Mouse (Mus musculus): Measurements from ENCODE around the gene Atp13a3.

Atp13a3 gene

DNA sequence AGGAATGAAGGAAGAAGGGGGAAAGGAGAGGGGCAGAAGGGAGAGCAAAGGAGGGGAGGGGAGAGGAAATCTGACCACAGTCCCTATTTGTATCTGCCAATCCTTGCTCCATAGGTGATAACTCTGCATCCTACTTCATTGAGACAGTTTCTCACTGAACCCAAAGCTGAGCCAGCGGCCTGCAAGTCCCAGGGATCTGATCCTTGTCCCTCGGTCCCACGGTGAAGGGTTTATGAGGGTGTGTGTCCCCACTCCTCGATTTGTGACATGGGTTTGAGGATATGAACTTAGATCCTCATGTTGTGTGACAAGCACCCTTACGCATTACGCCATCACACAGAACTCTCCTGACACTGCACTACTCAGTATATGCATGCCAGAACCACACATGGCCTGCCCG lies 110.7 kb downstream of the Atp13a3 start:
- TF ChIP-seq POU5F1 (IDR thresholded peaks at IDR 0.05; ENCODE audit: borderline replicate concordance, low read length) = no peak
- TF ChIP-seq NANOG (IDR thresholded peaks at IDR 0.05; ENCODE audit: borderline replicate concordance, low read length) = no peak
- TF ChIP-seq CTCF (conservative IDR thresholded peaks at IDR 0.05; ENCODE audit: low read length) = no peak
- Histone ChIP-seq H3K9me3 (ENCODE audit: low read length) (no peaks in the 10 kb centered on the region), H3K4me3 (replicated peaks; ENCODE audit: low read length) (no peak overlapping the region), H3K36me3 (ENCODE audit: insufficient read depth, low read length) (no peaks in the 10 kb centered on the region), H3K4me1 (replicated peaks; ENCODE audit: low read depth, low read length) (peaks cover 6% of the 10 kb centered on the region; the same call in 1 of the 2 replicates), H3K27me3 (ENCODE audit: insufficient read depth, low read length) (peaks cover 11% of the 10 kb centered on the region)

GRCm38 (mm10) chr16:30290436-30290835 lies 115.3 kb downstream of the Atp13a3 start:
- TF ChIP-seq NANOG (IDR thresholded peaks at IDR 0.05; ENCODE audit: borderline replicate concordance, low read length) (no peak), CTCF (conservative IDR thresholded peaks at IDR 0.05; ENCODE audit: low read length) (no peak), POU5F1 (IDR thresholded peaks at IDR 0.05; ENCODE audit: borderline replicate concordance, low read length) (no peak)
- peaks cover 29% of the 10 kb centered on the region for H3K27me3 ChIP-seq (ENCODE audit: insufficient read depth, low read length)
- no peak overlapping the region for H3K4me3 ChIP-seq (replicated peaks; ENCODE audit: low read length)
- H3K9me3 ChIP-seq (ENCODE audit: low read length) = no peaks in the 10 kb centered on the region
- H3K4me1 ChIP-seq (replicated peaks; ENCODE audit: low read depth, low read length) = peaks cover 12% of the 10 kb centered on the region
- no peaks in the 10 kb centered on the region for H3K36me3 ChIP-seq (ENCODE audit: insufficient read depth, low read length)

GRCm38 (mm10) chr16:30285701-30286100 lies 120.1 kb downstream of the Atp13a3 start:
- Histone ChIP-seq H3K27me3 (ENCODE audit: insufficient read depth, low read length) (peaks cover 60% of the 10 kb centered on the region), H3K4me3 (replicated peaks; ENCODE audit: low read length) (no peak overlapping the region), H3K9me3 (ENCODE audit: low read length) (no peaks in the 10 kb centered on the region), H3K36me3 (ENCODE audit: insufficient read depth, low read length) (no peaks in the 10 kb centered on the region), H3K4me1 (replicated peaks; ENCODE audit: low read depth, low read length) (peaks cover 58% of the 10 kb centered on the region)
- no peak for TF ChIP-seq CTCF (conservative IDR thresholded peaks at IDR 0.05; ENCODE audit: low read length)

GRCm38 (mm10) chr16:30283743-30284337 lies 121.9 kb downstream of the Atp13a3 start:
- TF ChIP-seq POU5F1 (IDR thresholded peaks at IDR 0.05; ENCODE audit: borderline replicate concordance, low read length) = no peak
- TF ChIP-seq CTCF (conservative IDR thresholded peaks at IDR 0.05; ENCODE audit: low read length) = peak; percentile 90
- no peak for TF ChIP-seq NANOG (IDR thresholded peaks at IDR 0.05; ENCODE audit: borderline replicate concordance, low read length)
- peak overlapping the region; percentile 64 for H3K4me3 ChIP-seq (replicated peaks; ENCODE audit: low read length)
- H3K4me1 ChIP-seq (replicated peaks; ENCODE audit: low read depth, low read length) = peaks cover 76% of the 10 kb centered on the region
- no peaks in the 10 kb centered on the region for H3K9me3 ChIP-seq (ENCODE audit: low read length)
- H3K36me3 ChIP-seq (ENCODE audit: insufficient read depth, low read length) = no peaks in the 10 kb centered on the region
- peaks cover 51% of the 10 kb centered on the region for H3K27me3 ChIP-seq (ENCODE audit: insufficient read depth, low read length)

- Histone ChIP-seq H3K36me3 (ENCODE audit: insufficient read depth, low read length) (no peaks in the 10 kb centered on the region), H3K27me3 (ENCODE audit: insufficient read depth, low read length) (peaks cover 42% of the 10 kb centered on the region), H3K9me3 (ENCODE audit: low read length) (no peaks in the 10 kb centered on the region), H3K4me3 (replicated peaks; ENCODE audit: low read length) (peak within 1 kb of the TSS; percentile 64), H3K4me1 (replicated peaks; ENCODE audit: low read depth, low read length) (peaks cover 85% of the 10 kb centered on the region)
- TF ChIP-seq NANOG (IDR thresholded peaks at IDR 0.05; ENCODE audit: borderline replicate concordance, low read length) = no peak
- TF ChIP-seq POU5F1 (IDR thresholded peaks at IDR 0.05; ENCODE audit: borderline replicate concordance, low read length) = no peak
- no peak for TF ChIP-seq CTCF (conservative IDR thresholded peaks at IDR 0.05; ENCODE audit: low read length)
Measured at GRCm38 (mm10) chr16:30282844-30283495, 122.8 kb downstream of the Atp13a3 start, which contains the start of gene Lrrc15. Lrrc15 (minus strand) TSS chr16:30283256.

GRCm38 (mm10) chr16:30280676-30281297 lies 125.0 kb downstream of the Atp13a3 start:
- no peaks in the 10 kb centered on the region for H3K36me3 ChIP-seq (ENCODE audit: insufficient read depth, low read length)
- H3K27me3 ChIP-seq (ENCODE audit: insufficient read depth, low read length) = peaks cover 31% of the 10 kb centered on the region
- peaks cover 86% of the 10 kb centered on the region for H3K4me1 ChIP-seq (replicated peaks; ENCODE audit: low read depth, low read length)
- TF ChIP-seq CTCF (conservative IDR thresholded peaks at IDR 0.05; ENCODE audit: low read length) (no peak), NANOG (IDR thresholded peaks at IDR 0.05; ENCODE audit: borderline replicate concordance, low read length) (no peak), POU5F1 (IDR thresholded peaks at IDR 0.05; ENCODE audit: borderline replicate concordance, low read length) (no peak)
- no peaks in the 10 kb centered on the region for H3K9me3 ChIP-seq (ENCODE audit: low read length)
- H3K4me3 ChIP-seq (replicated peaks; ENCODE audit: low read length) = peak overlapping the region; percentile 53

DNA sequence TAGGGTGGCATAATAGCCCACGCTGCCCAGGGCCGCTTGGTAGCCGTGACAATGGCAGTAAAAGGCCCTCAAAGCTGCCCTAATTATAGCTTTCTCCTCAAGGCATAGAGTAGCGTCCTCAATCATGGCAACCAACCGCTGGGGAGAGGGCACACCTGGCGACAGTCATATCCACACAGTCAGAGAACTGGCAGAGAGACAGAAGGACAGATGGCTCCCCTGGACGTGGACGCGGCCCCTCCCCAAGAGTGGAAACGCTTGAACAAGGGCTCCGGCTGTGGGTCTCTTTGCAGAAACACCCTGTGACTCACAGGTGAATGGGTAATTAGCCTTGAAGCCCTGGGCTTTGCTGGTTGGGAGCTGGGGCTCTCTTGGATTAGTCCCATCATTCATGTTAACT lies 127.4 kb downstream of the Atp13a3 start:
- H3K9me3 ChIP-seq (ENCODE audit: low read length) = no peaks in the 10 kb centered on the region
- H3K36me3 ChIP-seq (ENCODE audit: insufficient read depth, low read length) = peaks cover 8% of the 10 kb centered on the region; the same call in 1 of the 2 replicates
- H3K4me1 ChIP-seq (replicated peaks; ENCODE audit: low read depth, low read length) = peaks cover 70% of the 10 kb centered on the region
- H3K27me3 ChIP-seq (ENCODE audit: insufficient read depth, low read length) = peaks cover 18% of the 10 kb centered on the region
- TF ChIP-seq NANOG (IDR thresholded peaks at IDR 0.05; ENCODE audit: borderline replicate concordance, low read length) (no peak), CTCF (conservative IDR thresholded peaks at IDR 0.05; ENCODE audit: low read length) (no peak), POU5F1 (IDR thresholded peaks at IDR 0.05; ENCODE audit: borderline replicate concordance, low read length) (no peak)
- H3K4me3 ChIP-seq (replicated peaks; ENCODE audit: low read length) = no peak overlapping the region

GRCm38 (mm10) chr16:30275558-30276340 lies 130.0 kb downstream of the Atp13a3 start:
- H3K27me3 ChIP-seq (ENCODE audit: insufficient read depth, low read length) = no peaks in the 10 kb centered on the region
- H3K9me3 ChIP-seq (ENCODE audit: low read length) = no peaks in the 10 kb centered on the region
- H3K4me3 ChIP-seq (replicated peaks; ENCODE audit: low read length) = no peak overlapping the region
- TF ChIP-seq CTCF (conservative IDR thresholded peaks at IDR 0.05; ENCODE audit: low read length) (no peak), NANOG (IDR thresholded peaks at IDR 0.05; ENCODE audit: borderline replicate concordance, low read length) (no peak), POU5F1 (IDR thresholded peaks at IDR 0.05; ENCODE audit: borderline replicate concordance, low read length) (no peak)
- H3K4me1 ChIP-seq (replicated peaks; ENCODE audit: low read depth, low read length) = peaks cover 44% of the 10 kb centered on the region
- peaks cover 12% of the 10 kb centered on the region; the same call in 1 of the 2 replicates for H3K36me3 ChIP-seq (ENCODE audit: insufficient read depth, low read length)
